In the genomic region with DNA sequence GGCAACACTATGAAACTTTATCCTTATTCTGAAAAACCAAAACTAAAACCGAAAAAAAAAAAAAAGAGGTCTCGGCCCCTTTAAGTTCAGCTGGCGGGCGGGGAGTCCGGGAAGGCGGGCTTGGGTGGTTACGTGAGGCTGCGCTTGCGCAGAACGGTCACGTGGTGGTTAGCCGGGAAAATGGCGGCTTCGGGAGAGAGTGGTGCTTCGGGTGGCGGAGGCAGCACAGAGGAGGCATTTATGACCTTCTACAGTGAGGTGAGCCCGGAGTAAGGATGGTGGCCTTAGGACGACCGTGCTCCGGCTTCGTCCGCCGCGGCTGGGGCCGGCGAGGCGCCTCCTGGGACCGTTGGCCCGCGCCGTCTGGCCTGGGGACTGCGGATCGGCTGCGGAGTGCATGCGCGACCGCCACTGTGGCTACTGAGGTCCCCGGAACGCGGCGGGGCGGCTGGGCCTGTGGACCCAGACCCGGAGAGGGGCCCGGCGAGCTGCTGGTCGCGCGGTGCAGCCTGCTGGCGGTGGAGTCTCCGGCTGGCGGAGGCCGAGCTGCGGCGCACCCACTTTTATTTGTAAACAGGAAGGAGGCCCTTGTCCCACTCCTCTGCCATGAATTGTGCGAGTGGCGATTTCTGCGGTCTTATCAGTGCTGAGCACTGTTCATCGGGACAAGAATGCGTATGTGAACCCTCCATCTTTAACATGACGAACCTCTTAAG, we compare ENCODE assay signal across 8 mouse cellular contexts. TPM values are rescaled to one million over a fixed set of nuclear protein-coding genes. Genes with fewer than 3 reads are reported as not detected.
A peak's percentile ranks its signal among the peaks of the same experiment; 100 is the strongest.
DNase-seq lines count a peak whose midpoint lies in the region; ATAC-seq and TF ChIP-seq lines count a peak whose summit lies in the region.

Gene Dnajc8 (plus strand): TSS at position 145 of the 716 bp plus-strand sequence.

- H3K36me3 ChIP-seq in embryonic facial prominence, embryonic 15.5 days, result peaks cover 26% of the 10 kb centered on the region
- peaks cover 34% of the 10 kb centered on the region for H3K36me3 ChIP-seq in kidney, embryonic 14.5 days (ENCODE audit: control insufficient read depth, insufficient read depth, low read length)
- H3K36me3 ChIP-seq in limb, embryonic 15.5 days, result peaks cover 21% of the 10 kb centered on the region

- peak; percentile 83 for TF ChIP-seq POLR2A in bone marrow, adult 2 months (IDR thresholded peaks at IDR 0.05; ENCODE audit: borderline replicate concordance, control insufficient read depth, low read depth, low read length)

- peaks cover 4% of the 10 kb centered on the region for H3K4me1 ChIP-seq in bone marrow, adult 2 months (ENCODE audit: control insufficient read depth, insufficient read depth, low read length)
- H3K4me1 ChIP-seq in embryonic facial prominence, embryonic 15.5 days, result peaks cover 36% of the 10 kb centered on the region
- peaks cover 8% of the 10 kb centered on the region; the same call in 1 of the 2 replicates for H3K4me1 ChIP-seq in kidney, embryonic 14.5 days (ENCODE audit: control insufficient read depth, insufficient read depth, low read length)
- H3K4me1 ChIP-seq in limb, embryonic 15.5 days, result peaks cover 28% of the 10 kb centered on the region

- WGBS in bone marrow, adult 2 months, result under 1% methylated on average over 60 of the region's 60 CpGs
- under 1% methylated on average over 60 of the region's 60 CpGs for whole genome bisulfite sequencing in embryonic facial prominence, embryonic 15.5 days
- WGBS in kidney, embryonic 14.5 days, result under 1% methylated on average over 60 of the region's 60 CpGs
- WGBS in limb, embryonic 15.5 days, result under 1% methylated on average over 60 of the region's 60 CpGs

- ATAC-seq in embryonic facial prominence, embryonic 15.5 days (ENCODE audit: insufficient number of reproducible peaks, low FRiP score, low TSS enrichment, low read depth), result peak; percentile 87
- ATAC-seq in kidney, embryonic 14.5 days (ENCODE audit: low FRiP score, low TSS enrichment), result peak; percentile 80
- ATAC-seq in limb, embryonic 15.5 days (ENCODE audit: insufficient number of reproducible peaks, low FRiP score, low TSS enrichment, low read depth), result peak; percentile 73; the same call in 1 of the 2 replicates

- H3K9ac ChIP-seq in embryonic facial prominence, embryonic 15.5 days, result peak within 1 kb of the TSS; percentile 86
- H3K9ac ChIP-seq in kidney, embryonic 14.5 days (ENCODE audit: low read depth, low read length), result peak within 1 kb of the TSS; percentile 96
- peak within 1 kb of the TSS; percentile 93 for H3K9ac ChIP-seq in limb, embryonic 15.5 days

- H3K27me3 ChIP-seq in embryonic facial prominence, embryonic 15.5 days, result no peaks in the 10 kb centered on the region
- no peaks in the 10 kb centered on the region for H3K27me3 ChIP-seq in kidney, embryonic 14.5 days (ENCODE audit: control insufficient read depth, insufficient read depth, low read length)
- no peaks in the 10 kb centered on the region for H3K27me3 ChIP-seq in limb, embryonic 15.5 days

- no peaks in the 10 kb centered on the region for H3K9me3 ChIP-seq in embryonic facial prominence, embryonic 15.5 days (replicated peaks)
- no peaks in the 10 kb centered on the region for H3K9me3 ChIP-seq in kidney, embryonic 14.5 days (ENCODE audit: control insufficient read depth, low read length)
- no peaks in the 10 kb centered on the region for H3K9me3 ChIP-seq in limb, embryonic 15.5 days

- TF ChIP-seq CTCF in bone marrow, adult 2 months (IDR thresholded peaks at IDR 0.05; ENCODE audit: control insufficient read depth, insufficient read depth, low read length), result no peak

- DNase-seq in 416B (ENCODE audit: low read depth), result peak; percentile 93
- peak; percentile 92 to 93 for DNase-seq in heart, adult 9 months (ENCODE audit: low spot score in 2 of 2)
- peak; percentile 73 to 90 for DNase-seq in monocyte, adult 2 months (ENCODE audit: low read depth in 1 of 2, low spot score in 2 of 2)
- peak; percentile 93 to 94 for DNase-seq in spleen, postnatal 36 days (ENCODE audit: low spot score in 2 of 2)

- H3K4me2 ChIP-seq in embryonic facial prominence, embryonic 15.5 days (replicated peaks), result peak within 1 kb of the TSS; percentile 81
- peak within 1 kb of the TSS; percentile 83 for H3K4me2 ChIP-seq in kidney, embryonic 14.5 days (replicated peaks; ENCODE audit: low read depth, low read length)
- peak within 1 kb of the TSS; percentile 68 for H3K4me2 ChIP-seq in limb, embryonic 15.5 days

- H3K27ac ChIP-seq in bone marrow, adult 2 months (ENCODE audit: control insufficient read depth, insufficient read depth, low read depth, low read length, poor library complexity), result peak within 1 kb of the TSS; percentile 95
- peak within 1 kb of the TSS; percentile 84 for H3K27ac ChIP-seq in embryonic facial prominence, embryonic 15.5 days (replicated peaks)
- peak within 1 kb of the TSS; percentile 73; the same call in 1 of the 2 replicates for H3K27ac ChIP-seq in kidney, embryonic 14.5 days (ENCODE audit: low read depth, low read length)
- peak within 1 kb of the TSS; percentile 81 for H3K27ac ChIP-seq in limb, embryonic 15.5 days

- peak within 1 kb of the TSS; percentile 89 for H3K4me3 ChIP-seq in bone marrow, adult 2 months (replicated peaks; ENCODE audit: control insufficient read depth, low read depth, low read length)
- peak within 1 kb of the TSS; percentile 85 for H3K4me3 ChIP-seq in embryonic facial prominence, embryonic 15.5 days (replicated peaks)
- H3K4me3 ChIP-seq in kidney, embryonic 14.5 days (ENCODE audit: low read length), result peak within 1 kb of the TSS; percentile 99
- H3K4me3 ChIP-seq in limb, embryonic 15.5 days, result peak within 1 kb of the TSS; percentile 98

RNA-seq across cellular contexts. Expression of gene Dnajc8, which starts in this region (rescaled TPM):
- 128 and 173 TPM in 2 replicates for polyA plus RNA-seq in bone marrow, adult 2 months (2011; ENCODE audit: insufficient read depth, insufficient read length, low replicate concordance, missing spikeins)
- polyA plus RNA-seq in embryonic facial prominence, embryonic 15.5 days (2015; fragmentation: Nextera tagmentation; extraction: Ambion mirVana), result 138 and 149 TPM in 2 replicates
- polyA plus RNA-seq in kidney, embryonic 14.5 days (2014; fragmentation: Nextera tagmentation; extraction: Ambion mirVana), result 176 and 238 TPM in 2 replicates
- polyA plus RNA-seq in limb, embryonic 15.5 days (2015; fragmentation: Nextera tagmentation; extraction: Ambion mirVana), result 129 and 131 TPM in 2 replicates

Comparison
In these comparisons a context has a peak if more than half of its experiments do, and no peak if none do; other contexts are left out.
1. Peak in every context shown above with its lines: DNase-seq, ATAC-seq, H3K4me3 ChIP-seq and H3K27ac ChIP-seq.